In the genomic region with DNA sequence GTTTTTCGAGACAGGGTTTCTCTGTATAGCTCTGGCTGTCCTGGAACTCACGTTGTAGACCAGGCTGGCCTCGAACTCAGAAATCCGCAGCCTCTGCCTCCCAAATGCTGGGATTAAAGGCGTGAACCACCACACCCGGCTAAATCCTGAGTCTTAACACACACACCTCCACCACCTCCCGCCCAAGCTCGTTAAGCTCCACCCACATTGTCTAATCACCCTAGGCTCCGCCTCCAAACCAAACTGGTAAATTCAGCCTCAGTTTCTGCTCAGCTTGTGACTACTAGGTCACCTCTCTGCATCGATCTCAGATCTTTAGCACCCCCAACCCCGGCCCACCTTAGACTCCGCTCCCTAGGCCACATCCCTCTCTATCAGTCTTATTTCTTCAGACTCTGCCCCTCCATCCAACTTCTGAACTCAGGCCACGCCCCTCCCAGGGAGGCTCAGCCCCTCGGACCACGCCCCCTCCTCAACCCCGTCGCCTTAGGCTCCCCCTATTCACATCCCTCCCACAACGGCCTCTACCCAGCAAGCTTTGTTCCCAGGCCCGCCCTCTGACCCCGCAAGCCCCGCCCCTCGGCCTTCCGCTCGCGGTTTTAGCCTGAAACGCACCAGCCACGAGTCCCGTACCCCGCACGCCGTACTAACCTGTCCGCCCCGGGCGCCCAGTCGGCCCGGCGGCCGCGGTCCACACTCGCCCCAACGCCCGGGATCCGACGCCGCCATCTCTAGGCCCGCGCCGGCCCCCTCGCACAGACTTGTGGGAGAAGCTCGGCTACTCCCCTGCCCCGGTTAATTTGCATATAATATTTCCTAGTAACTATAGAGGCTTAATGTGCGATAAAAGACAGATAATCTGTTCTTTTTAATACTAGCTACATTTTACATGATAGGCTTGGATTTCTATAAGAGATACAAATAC, we compare ENCODE assay signal across 8 mouse cellular contexts. TPM values are rescaled to one million over a fixed set of nuclear protein-coding genes. Genes with fewer than 3 reads are reported as not detected.
DNase-seq lines count a peak whose midpoint lies in the region; ATAC-seq and TF ChIP-seq lines count a peak whose summit lies in the region.

A gene (minus strand): TSS at position 757 of the 925 bp plus-strand sequence.

- TF ChIP-seq EP300 in lung, postnatal 0 days (IDR thresholded peaks at IDR 0.05) = peak; percentile 65

- WGBS in hindbrain, embryonic 10.5 days = 2% methylated on average over 52 of the region's 52 CpGs
- WGBS in lung, postnatal 0 days = 2% methylated on average over 51 of the region's 52 CpGs

- H3K9me3 ChIP-seq in hindbrain, embryonic 10.5 days = peaks cover 4% of the 10 kb centered on the region; the same call in 1 of the 2 replicates
- H3K9me3 ChIP-seq in lung, postnatal 0 days (ENCODE audit: low read length) = no peaks in the 10 kb centered on the region

- H3K4me2 ChIP-seq in lung, postnatal 0 days (replicated peaks; ENCODE audit: low read depth, low read length) = peak within 1 kb of the TSS; percentile 46

- peak within 1 kb of the TSS; percentile 75 for H3K4me3 ChIP-seq in hindbrain, embryonic 10.5 days
- peak within 1 kb of the TSS; percentile 74 for H3K4me3 ChIP-seq in lung, postnatal 0 days (ENCODE audit: low read depth, low read length)

- peak within 1 kb of the TSS; percentile 100 for H3K27ac ChIP-seq in hindbrain, embryonic 10.5 days
- H3K27ac ChIP-seq in lung, postnatal 0 days (ENCODE audit: low read length) = peak within 1 kb of the TSS; percentile 97

- peaks cover 23% of the 10 kb centered on the region for H3K4me1 ChIP-seq in hindbrain, embryonic 10.5 days (replicated peaks)
- H3K4me1 ChIP-seq in lung, postnatal 0 days (ENCODE audit: insufficient read depth, low read depth, low read length) = 0 out of 2 replicates have a peak, but pooled peaks cover 3% of the 10 kb centered on the region

- peak; percentile 80 for DNase-seq in MEL-GATA-1-ER (ENCODE audit: extremely low read depth, low read depth)
- peak; percentile 99 for DNase-seq in cerebellum, adult 8-10 months
- DNase-seq in hindbrain, embryonic 10.5 days (ENCODE audit: low spot score) = peak; percentile 97
- peak; percentile 97 for DNase-seq in layer of hippocampus, adult 9-11 months
- DNase-seq in lung, postnatal 0 days (ENCODE audit: low spot score) = peak; percentile 100
- DNase-seq in ovary, postnatal 14 days (ENCODE audit: low spot score) = peak; percentile 90
- DNase-seq in thymus, postnatal 14 days = peak; percentile 99

- H3K36me3 ChIP-seq in hindbrain, embryonic 10.5 days = peaks cover 70% of the 10 kb centered on the region
- H3K36me3 ChIP-seq in lung, postnatal 0 days (ENCODE audit: insufficient read depth, low read length) = peaks cover 22% of the 10 kb centered on the region

- TF ChIP-seq CTCF in lung, postnatal 0 days (IDR thresholded peaks at IDR 0.05) = no peak

- H3K9ac ChIP-seq in lung, postnatal 0 days (replicated peaks; ENCODE audit: low read depth) = peak within 1 kb of the TSS; percentile 97

- H3K27me3 ChIP-seq in hindbrain, embryonic 10.5 days (ENCODE audit: insufficient read depth, poor library complexity, severe bottlenecking) = peaks cover 25% of the 10 kb centered on the region
- H3K27me3 ChIP-seq in lung, postnatal 0 days (replicated peaks; ENCODE audit: insufficient read depth, low read length) = no peaks in the 10 kb centered on the region

- ATAC-seq in frontal cortex, adult (ENCODE audit: low TSS enrichment) = peak; percentile 84
- ATAC-seq in lung, postnatal 0 days = peak; percentile 98

RNA-seq across cellular contexts. Expression of the gene that starts here (rescaled TPM):
- polyA plus RNA-seq in hindbrain, embryonic 10.5 days (2016; fragmentation: Nextera tagmentation; extraction: Ambion mirVana) = 68.3 and 77.3 TPM in 2 replicates
- polyA plus RNA-seq in lung, postnatal 0 days (2015; fragmentation: Nextera tagmentation; extraction: Ambion mirVana) = 32.0 and 32.8 TPM in 2 replicates

Comparison
In these comparisons a context has a peak if more than half of its experiments do, and no peak if none do; other contexts are left out.
1. Peak in every context shown above with its lines: DNase-seq, ATAC-seq, H3K4me3 ChIP-seq and H3K27ac ChIP-seq.